Mouse (Mus musculus) liver (tissue): Measurements from ENCODE around the gene Dlat.
A peak's percentile ranks its signal among the peaks of the same experiment; 100 is the strongest.

ENCODE experiments used
- DNase-seq: peaks from one replicate; pipeline ENCODE4 v3.0.0-alpha.2; 2020; ENCODE audit warnings: mixed read lengths

The Dlat gene

GRCm38 (mm10) chr9:50659392-50660217, at the start of gene Dlat:
TSS of gene Dlat (minus strand) at chr9:50659780.
- peak; percentile 86 for DNase-seq

GRCm38 (mm10) chr9:50709108-50709507, 49.5 kb upstream of the Dlat start:
- peak; percentile 25 for DNase-seq

DNA sequence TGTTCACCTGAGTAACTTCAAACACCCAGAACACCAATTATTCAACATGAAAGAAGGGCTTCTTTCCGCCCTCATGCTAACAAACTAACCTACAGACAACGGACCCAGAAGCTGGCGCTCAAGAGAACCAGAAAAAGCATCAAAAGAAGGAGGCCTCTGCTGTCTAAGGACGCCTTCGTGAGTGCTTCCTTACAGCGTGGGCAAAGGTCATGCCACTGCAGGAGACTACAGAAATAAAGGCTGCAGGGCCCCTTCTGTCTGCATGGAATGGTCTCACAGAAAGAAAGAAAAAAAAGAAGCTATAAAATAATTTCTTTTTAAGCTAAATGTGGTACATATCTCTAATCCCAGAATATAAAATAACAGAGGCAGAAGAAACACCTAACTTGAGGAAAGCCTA, 45.3 kb upstream of the Dlat start:
- DNase-seq: no peak

DNA sequence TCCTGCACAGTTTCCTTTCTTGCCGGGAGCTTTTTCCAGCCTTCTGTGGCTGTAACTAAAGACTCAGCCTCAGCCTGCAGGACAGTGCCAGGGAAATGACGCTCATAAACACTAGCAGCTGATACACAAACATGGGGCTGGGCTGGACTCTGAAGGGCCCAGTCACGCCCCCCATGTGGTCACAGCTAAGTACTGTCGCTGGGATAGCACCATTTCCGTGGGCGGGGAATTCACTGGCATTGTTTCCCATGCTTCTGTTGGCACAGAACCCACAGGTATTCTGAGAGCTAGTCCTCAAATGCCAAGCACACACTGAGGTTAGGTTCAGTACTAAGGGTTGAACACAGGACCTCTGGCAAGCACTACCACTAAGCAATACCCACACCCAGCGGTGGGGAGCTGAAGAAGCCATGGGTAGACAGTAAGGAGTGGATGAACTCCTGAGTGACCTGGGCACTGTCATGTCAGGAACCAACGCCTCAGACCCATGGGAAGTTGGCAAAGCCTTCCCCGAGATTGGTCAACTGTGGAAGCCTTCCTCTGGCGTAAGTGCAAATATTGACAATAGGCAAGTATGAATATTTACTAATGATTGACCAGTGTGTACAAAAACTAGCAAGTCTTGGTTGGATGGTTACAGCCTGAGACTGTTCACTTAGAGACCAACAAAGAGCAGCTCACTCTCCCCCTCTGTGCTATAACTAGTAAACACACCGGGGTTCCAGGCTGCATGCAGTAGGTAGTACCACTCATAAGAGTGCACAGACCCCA, 41.5 kb upstream of the Dlat start:
- DNase-seq: no peak

- peak; percentile 13 for DNase-seq
Measured at GRCm38 (mm10) chr9:50698418-50699409, 39.1 kb upstream of the Dlat start.

- peak; percentile 59 for DNase-seq
Measured at GRCm38 (mm10) chr9:50697706-50698041, 38.1 kb upstream of the Dlat start.

GRCm38 (mm10) chr9:50696851-50697705, 37.5 kb upstream of the Dlat start:
- DNase-seq: no peak

DNA sequence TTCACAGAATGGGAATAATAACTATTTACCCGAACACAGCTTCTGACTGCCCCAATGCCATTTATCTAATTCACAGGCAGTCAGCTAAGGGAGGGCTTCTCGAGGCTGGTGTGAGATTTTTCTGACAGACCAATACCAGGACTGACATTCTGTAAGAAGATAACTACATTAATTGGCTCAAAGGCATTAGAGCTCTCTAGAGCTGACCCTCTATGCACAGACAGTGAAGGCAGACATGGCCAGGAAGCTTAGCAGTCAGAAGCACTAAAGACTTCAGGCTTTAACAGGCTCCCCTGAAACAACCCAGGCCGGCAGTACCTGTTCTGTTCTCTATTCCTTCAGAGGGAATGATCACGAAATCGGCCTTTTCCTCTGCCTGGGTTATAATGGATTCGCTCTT, 35.6 kb upstream of the Dlat start:
- no peak for DNase-seq

DNA sequence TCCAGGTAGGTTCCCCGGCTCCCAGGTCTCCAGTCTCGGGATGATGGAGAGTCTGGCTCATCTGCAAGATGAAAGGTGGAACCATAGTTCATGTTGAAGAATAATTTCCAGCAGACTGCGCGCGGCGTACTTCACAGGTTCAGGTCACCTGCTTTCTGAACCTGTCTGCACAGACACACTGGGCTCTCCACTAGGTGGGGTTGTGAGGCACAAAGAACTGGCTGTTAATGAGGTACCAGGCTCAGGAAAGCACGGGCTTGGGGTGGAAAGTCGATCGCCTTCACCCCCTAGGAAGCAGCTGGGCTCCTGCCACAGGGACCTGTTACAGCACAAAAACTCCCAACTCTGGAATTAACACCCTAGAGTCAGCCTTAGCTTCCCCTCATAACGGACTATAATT, 34.1 kb upstream of the Dlat start:
- DNase-seq: peak; percentile 60

DNA sequence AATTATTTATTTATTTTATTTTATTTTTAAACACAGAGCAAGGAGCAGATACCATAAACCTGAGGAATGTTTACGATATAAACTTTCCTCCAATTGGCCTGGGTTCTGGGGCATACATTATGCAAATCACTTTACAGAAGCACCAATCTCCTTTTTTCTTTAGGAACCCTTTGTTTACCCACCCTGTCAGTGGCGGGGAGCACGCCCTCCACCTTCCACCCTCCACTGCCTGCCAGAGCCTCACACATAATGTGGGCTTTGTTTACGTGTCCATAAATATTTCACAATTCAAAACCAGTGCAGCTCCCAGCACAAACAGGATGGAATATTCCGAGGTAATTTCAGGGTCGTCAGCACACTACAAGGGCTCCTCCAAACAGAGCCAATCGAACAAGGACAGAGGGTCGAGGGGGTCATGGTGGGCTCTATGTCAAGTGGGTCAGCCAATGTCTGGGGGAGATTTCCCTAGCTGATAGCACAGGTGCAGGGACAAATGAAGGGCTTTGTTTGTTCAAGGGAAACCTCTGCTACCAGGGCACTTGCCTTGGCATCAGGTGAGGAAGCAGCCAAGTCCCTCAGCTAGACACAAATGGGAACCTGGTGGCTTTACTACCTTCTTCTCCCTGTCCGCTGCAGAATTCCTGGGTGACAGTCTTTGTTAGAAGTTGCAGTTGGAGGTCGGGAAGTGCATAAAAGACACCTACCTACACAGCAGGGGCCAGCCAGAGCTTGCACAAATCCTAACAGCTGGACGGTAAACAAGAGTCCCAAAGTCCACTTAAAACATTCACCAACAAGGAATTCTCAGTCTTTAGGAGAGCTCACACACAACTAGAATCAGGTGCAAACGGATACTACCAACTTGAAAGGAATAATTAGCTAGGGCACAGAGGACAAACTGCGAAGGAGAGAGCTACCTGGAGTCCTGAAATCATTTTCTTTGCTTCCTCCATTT, 33.3 kb upstream of the Dlat start:
- DNase-seq: peak; percentile 22

DNA sequence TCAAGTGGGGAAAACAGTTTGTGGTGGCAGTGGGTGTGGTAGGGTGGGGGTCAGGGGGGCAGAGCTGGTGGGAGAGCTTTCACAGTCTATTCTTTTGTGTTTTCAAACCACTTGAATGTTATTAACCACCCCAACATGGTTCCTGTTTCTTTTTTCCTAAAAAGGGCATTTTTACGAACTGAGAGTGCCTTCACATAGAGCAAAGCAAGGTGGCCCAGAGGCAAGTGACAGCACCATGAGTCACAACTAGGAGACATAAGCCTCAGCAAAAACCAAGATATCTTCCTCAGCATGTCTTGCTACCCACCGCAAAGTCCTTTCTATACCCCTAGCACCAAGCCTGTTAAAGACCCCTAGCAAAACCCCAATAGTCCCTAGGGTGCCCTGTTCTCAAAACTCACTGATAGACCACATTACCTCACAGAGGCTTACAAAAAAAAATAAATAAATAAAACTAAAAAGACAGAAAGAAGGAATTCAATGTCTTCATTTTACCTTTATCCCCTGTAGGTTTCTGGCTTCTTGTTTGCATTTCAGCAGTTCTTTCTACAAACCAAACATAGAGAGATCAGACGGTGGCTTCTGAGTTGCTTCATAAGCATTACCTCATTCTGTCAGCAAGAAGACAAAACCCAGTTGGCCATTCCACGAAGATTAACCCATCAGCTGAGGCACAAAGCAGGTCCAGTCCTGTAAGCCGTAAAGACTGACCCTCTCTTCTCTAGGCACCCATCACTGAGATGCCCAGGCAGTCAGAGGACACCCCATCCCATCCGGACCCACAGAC, 27.5 kb upstream of the Dlat start:
- no peak for DNase-seq

DNA sequence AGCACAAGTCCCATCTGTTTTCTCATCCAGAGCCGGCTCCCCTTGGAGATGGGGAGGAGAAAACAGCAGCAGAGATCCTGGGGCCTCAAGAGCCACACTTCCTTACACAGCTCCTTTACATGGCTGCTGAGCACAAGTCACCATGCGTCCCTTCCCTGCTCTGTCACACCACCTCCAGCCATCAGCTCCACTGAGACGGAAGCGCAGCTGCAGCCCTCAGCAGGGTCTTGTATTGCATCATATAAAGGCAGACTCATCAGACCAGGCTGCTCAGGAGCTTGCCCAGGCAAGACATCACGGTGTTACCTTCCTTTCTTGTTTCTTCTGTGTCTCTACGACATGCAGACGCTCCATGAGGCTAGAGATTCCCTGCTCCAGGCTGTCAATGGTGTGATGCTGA, 22.1 kb upstream of the Dlat start:
- DNase-seq: no peak

GRCm38 (mm10) chr9:50679406-50679805, 19.8 kb upstream of the Dlat start:
- no peak for DNase-seq

GRCm38 (mm10) chr9:50674771-50675170, 15.2 kb upstream of the Dlat start:
- DNase-seq: no peak

DNA sequence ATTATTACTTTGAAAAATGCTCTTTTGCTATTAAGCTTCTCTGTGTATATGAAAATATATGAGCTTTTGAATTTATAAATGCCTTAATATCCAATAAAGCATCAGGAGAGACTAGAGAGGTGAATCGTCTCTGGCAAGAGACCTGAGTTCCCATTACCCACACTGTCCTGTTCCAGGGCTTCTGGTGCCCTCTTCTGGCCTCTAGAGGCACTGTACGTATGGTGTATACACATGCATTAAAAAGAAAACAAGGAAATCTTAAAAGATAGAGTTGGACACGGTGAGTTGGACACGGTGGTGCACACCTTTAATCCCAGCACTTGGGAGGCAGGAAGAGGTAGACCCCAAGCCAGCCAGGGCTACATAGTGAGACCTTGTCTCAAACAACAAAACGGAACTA, 11.1 kb upstream of the Dlat start:
- peak; percentile 66 for DNase-seq

- DNase-seq: no peak
Measured at GRCm38 (mm10) chr9:50667579-50668498, 8.3 kb upstream of the Dlat start.

- DNase-seq: no peak
Measured at GRCm38 (mm10) chr9:50666442-50666841, 6.9 kb upstream of the Dlat start.

DNA sequence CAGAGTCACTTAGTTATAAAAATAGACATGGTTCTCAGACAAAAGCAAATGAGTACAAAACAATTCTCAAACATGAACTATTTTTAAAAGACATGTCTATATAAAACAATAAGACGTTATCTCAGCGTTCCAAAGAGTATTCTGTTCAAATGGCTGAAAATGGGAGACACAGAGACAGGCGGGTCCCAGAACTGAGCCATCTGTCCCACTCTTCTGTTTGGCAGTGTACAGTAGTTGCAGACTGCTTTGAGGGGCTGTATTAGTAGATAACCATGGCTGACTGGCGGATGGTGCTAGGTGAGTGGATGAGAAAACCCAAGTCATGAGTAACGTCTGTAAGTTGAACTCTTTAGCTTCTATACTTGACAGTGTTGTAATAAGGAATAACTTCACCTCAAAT, 5.2 kb upstream of the Dlat start:
- DNase-seq: no peak

- DNase-seq: peak; percentile 42
Measured at GRCm38 (mm10) chr9:50660431-50660830, 851 bp upstream of the Dlat start.
